Mouse (Mus musculus) CH12.LX (cell line): ENCODE data around the gene Epb41l2.

Experiments used
- CTCF ChIP-seq, 2 experiments: IDR thresholded peaks in 1 of 2; conservative IDR thresholded peaks in 1 of 2; 2 replicates each; pipeline ENCODE4 v1.5.1; 2011 to 2012; ENCODE audit warnings: low read depth in 2 of 2, low read length in 2 of 2, improper control_type of control experiment in 1 of 2, inconsistent platforms in 1 of 2, mild to moderate bottlenecking in 1 of 2, moderate library complexity in 1 of 2
- EP300 ChIP-seq: IDR thresholded peaks from 2 replicates; pipeline ENCODE4 v1.6.1; 2011; ENCODE audit warnings: low read length, improper control_type of control experiment
- KAT2A ChIP-seq: IDR thresholded peaks from 2 replicates; pipeline ENCODE4 v1.6.1; 2012; ENCODE audit warnings: low read length, improper control_type of control experiment, inconsistent platforms; ENCODE audit not compliant: insufficient replicate concordance
- POLR2A ChIP-seq: IDR thresholded peaks from 2 replicates; pipeline ENCODE4 v1.6.1; 2011; ENCODE audit warnings: low read depth, mild to moderate bottlenecking, improper control_type of control experiment, low read length

- TF ChIP-seq POLR2A (no peak), EP300 (no peak), KAT2A (no peak), CTCF (conservative IDR thresholded peaks at IDR 0.05 in 1 of 2, IDR thresholded peaks at IDR 0.05 in 1 of 2; ENCODE audit: low read depth in 2 of 2, low read length in 2 of 2) (no peak)
Measured at GRCm38 (mm10) chr10:25426058-25426457, 66.5 kb downstream of the Epb41l2 start.
